Mouse (Mus musculus) cerebellum, adult 2 months (tissue): ENCODE data around the gene Siae. TPM values are rescaled to one million over a fixed set of nuclear protein-coding genes. Genes with fewer than 3 reads are reported as not detected.

ENCODE experiments used
- DNase-seq, 2 experiments: peaks; one replicate each; pipeline ENCODE4 v3.0.0; 2021
- H3K27ac ChIP-seq: fragments of 200-500 bp; 2 replicates; pipeline ENCODE4 v1.5.1; 2012; ENCODE audit warnings: low read length, control low read depth, inconsistent platforms; ENCODE audit not compliant: insufficient read depth
- H3K27me3 ChIP-seq: fragments of 200-500 bp; 2 replicates; pipeline ENCODE4 v1.6.1; 2012; ENCODE audit warnings: inconsistent platforms, mild to moderate bottlenecking, low read length, moderate library complexity; ENCODE audit not compliant: control insufficient read depth, insufficient read depth
- H3K4me1 ChIP-seq: fragments of 200-500 bp; 2 replicates; pipeline ENCODE4 v1.6.1; 2011; ENCODE audit warnings: low read length; ENCODE audit not compliant: control insufficient read depth, insufficient read depth
- H3K4me3 ChIP-seq: fragments of 200-500 bp; replicated peaks from 2 replicates; pipeline ENCODE3; 2011; ENCODE audit warnings: mild to moderate bottlenecking, low read depth, low read length, control low read depth; ENCODE audit not compliant: insufficient read depth
- CTCF ChIP-seq: fragments of 200-500 bp; IDR thresholded peaks from 2 replicates; pipeline ENCODE4 v1.5.1; 2011; ENCODE audit warnings: low read depth, mild to moderate bottlenecking, control low read depth, low read length, moderate library complexity, borderline replicate concordance; ENCODE audit not compliant: insufficient read depth
- POLR2A ChIP-seq: fragments of 200-500 bp; IDR thresholded peaks from 2 replicates; pipeline ENCODE4 v1.6.1; 2011; ENCODE audit warnings: low read length, control low read depth, borderline replicate concordance; ENCODE audit not compliant: insufficient read depth
- WGBS: fragments of 180-500 bp; shearing (Covaris S2); methylation state at CpG from one replicate; pipeline ENCODE4 v1.1.7; 2018; 5-methylcytosine and 5-hydroxymethylcytosine counted together
- polyA plus RNA-seq: library from polyadenylated mRNA; depleted of rRNA; stranded (reverse); fragments of >200 nt; gene quantifications from 2 replicates; pipeline ENCODE4 v1.2.3, GENCODE M21; 2012

The Siae gene
- polyA plus RNA-seq, 1 experiment: 15.9 TPM

DNA sequence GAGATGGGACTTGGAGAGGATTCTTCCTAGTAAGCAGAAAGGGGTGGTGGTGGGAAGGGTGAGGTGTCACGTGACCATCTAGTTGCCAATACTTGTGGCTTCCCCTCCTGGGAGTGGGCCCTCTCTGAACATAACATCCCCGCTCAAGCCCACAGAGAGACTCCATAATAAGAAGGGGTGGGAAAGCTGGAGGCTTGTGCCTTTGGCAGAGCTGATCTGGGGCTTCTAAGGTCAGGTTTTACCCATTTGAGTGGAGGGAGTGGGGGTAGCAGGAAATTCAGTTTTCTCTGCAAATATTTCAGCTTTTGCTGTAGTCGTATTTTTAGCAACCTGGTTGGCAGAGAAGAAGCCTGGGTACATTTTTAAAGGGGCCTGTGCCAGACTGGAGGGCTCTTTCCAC, 868 bp downstream of the Siae start:
- DNase-seq: no peak
- WGBS: 58% methylated on average over 3 of the region's 3 CpGs
- TF ChIP-seq POLR2A (no peak), CTCF (no peak)
- Histone ChIP-seq H3K4me1 (no peaks in the 10 kb centered on the region), H3K27ac (no peak overlapping the region), H3K27me3 (no peaks in the 10 kb centered on the region; the same call in 1 of the 2 replicates), H3K4me3 (no peak overlapping the region)

DNA sequence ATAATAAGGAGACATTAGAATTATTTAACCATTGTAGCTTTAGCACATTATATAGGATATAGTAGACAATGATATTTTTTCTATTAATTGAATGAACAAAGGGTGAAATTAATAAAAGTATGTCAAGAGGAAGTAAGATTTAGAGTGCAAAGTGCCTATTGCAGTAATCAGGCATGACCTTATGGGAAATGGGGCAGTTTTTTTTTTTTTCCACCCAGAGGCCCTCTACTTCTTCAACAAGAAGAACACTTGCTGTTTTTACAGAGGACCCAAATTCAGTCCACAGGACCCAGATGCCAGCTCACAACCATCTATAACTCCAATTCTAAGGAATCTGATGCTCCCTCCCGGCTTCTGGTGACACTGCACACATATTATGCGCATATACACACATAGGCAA, 5.1 kb downstream of the Siae start:
- no peak for TF ChIP-seq POLR2A
- no peak for TF ChIP-seq CTCF
- Histone ChIP-seq H3K4me3 (no peak overlapping the region), H3K27ac (no peak overlapping the region), H3K27me3 (no peaks in the 10 kb centered on the region), H3K4me1 (no peaks in the 10 kb centered on the region)
- no peak for DNase-seq
- 87% methylated on average over 2 of the region's 2 CpGs for WGBS

DNA sequence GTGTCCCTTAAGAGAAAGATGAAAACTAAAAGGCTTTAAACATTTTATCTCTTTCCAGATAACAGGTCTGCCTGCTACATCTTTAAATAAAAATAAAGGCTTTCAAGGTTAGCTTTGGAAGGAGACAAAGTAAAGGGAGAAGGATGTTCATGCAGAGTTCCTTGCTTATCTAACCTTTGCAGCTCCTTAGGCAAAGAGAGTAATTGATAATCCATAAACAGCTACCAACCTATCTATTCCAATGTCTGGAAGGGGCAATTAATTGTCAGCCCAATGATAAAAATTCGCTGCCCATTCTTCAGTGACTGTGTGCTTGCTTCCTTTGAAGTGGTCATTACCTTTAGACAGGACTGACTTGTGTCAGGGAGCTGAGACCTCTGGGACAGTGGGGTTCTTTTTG, 8.3 kb downstream of the Siae start:
- H3K27me3 ChIP-seq: no peaks in the 10 kb centered on the region
- 60% methylated on average over 1 of the region's 1 CpGs for WGBS
- H3K4me1 ChIP-seq: no peaks in the 10 kb centered on the region
- no peak overlapping the region for H3K4me3 ChIP-seq
- TF ChIP-seq CTCF (no peak), POLR2A (no peak)
- H3K27ac ChIP-seq: no peak overlapping the region
- DNase-seq: no peak

DNA sequence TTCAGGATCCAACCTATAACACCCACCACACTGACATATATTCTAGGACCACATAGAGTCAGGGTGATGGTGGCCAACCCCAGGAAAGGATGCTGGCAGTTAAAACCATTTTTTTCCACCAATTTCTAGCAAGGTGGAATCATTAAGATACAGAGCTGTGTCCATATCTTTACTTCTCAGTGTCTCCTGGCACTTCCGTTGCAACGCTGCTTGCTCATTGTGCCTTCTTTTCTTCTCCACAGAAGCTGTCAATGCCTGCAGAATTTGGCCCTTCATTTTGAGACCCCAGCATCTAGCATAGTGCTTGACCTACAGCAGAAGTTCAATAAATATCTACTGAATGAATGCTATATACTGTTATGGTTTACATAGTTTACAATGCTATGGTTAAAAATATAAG, 11.5 kb downstream of the Siae start:
- TF ChIP-seq POLR2A (no peak), CTCF (no peak)
- Histone ChIP-seq H3K4me3 (no peak overlapping the region), H3K27ac (no peak overlapping the region), H3K27me3 (no peaks in the 10 kb centered on the region), H3K4me1 (no peaks in the 10 kb centered on the region)
- WGBS: 96% methylated on average over 2 of the region's 2 CpGs
- DNase-seq: no peak

DNA sequence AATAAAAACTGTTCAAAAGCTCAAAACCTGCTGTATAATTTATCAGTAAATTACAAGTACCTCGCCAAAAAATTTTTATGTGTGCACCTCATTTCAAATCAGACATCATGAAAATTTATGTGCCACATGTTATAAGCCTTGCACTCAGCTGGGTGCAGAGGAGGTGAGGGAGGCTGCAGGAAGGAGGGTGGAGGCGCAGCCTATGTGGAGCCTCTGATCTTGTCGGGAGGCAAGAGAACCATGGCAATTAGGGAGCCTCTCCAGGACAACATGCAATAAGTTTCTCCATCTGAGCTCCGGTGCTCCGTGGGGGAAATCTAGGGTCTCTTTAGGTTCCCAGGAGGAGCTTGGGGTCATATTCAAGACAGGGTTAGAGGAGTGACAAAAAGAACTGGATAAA, 12.0 kb downstream of the Siae start:
- H3K4me1 ChIP-seq: no peaks in the 10 kb centered on the region
- no peaks in the 10 kb centered on the region for H3K27me3 ChIP-seq
- 60% methylated on average over 5 of the region's 5 CpGs for WGBS
- TF ChIP-seq CTCF (no peak), POLR2A (no peak)
- H3K27ac ChIP-seq: no peak overlapping the region
- no peak for DNase-seq
- H3K4me3 ChIP-seq: no peak overlapping the region

DNA sequence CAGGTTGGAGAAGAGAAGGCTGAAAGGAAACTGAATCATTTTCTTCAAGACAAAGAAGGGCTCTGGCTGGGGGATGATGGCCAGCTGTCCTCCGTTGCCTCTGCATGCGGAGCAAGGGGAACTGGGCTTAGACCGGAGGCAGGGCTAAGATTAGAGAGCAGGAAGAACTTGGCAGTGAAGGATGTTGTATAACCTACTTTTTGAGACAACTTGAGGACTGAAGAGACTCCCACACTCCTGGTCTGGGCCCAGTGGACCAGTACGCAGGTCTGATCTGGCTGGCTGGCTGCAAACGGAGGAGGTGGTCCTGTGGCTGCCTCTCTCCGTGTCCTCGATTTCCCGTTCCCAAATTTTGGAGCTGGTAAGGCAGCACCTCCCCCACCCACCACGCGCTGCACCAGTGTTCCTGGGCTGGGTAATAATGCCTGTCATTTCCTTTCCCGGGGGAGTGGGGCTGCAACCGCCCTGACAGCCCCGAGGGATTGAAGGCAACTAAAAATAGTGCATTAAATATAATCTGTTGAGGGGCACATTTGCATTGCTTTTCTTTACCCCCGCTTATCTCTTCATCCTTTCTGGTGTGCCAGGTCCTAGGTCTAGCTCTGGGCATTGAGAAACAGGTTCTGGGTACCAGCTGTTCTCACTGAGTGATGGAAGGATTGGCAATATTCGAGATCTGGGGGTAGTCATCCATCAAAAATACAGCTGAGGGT, 12.6 kb downstream of the Siae start:
- no peak overlapping the region for H3K27ac ChIP-seq
- WGBS: 34% methylated on average over 15 of the region's 15 CpGs
- DNase-seq: no peak
- no peak overlapping the region for H3K4me3 ChIP-seq
- no peak for TF ChIP-seq POLR2A
- no peak for TF ChIP-seq CTCF
- H3K27me3 ChIP-seq: no peaks in the 10 kb centered on the region
- no peaks in the 10 kb centered on the region for H3K4me1 ChIP-seq

DNA sequence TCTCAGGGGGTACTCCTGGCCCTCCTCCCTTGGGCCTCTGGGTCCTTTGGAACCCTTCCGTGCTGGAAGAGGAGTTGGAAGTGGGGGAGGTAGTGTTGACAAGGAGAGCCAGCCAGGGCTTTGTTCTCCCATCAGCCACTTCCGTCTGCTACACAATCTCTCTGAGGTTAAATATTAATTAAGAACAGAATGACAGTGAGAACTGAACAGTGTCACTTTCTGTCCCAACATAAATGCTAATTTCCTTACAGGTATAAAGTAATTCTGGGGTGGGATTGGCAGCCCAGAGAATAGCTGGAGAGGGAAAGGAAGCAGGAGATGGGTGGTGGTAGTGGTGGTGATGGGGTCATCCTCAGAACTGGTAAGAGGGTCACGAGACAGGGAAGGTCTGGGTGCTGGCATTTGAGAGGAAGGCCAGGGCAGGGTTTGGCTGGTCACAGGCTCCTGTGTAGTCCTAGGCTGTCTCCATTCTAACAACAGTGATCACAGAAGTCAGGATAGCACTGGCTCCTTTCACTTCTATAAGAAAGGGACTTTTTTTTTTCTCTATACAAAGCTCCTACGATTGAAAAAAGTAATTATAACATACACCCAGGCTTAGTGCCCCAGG, 13.2 kb downstream of the Siae start:
- Histone ChIP-seq H3K27me3 (no peaks in the 10 kb centered on the region), H3K4me3 (no peak overlapping the region), H3K27ac (no peak overlapping the region), H3K4me1 (no peaks in the 10 kb centered on the region)
- 54% methylated on average over 4 of the region's 4 CpGs for WGBS
- no peak for DNase-seq
- TF ChIP-seq POLR2A (no peak), CTCF (no peak)

DNA sequence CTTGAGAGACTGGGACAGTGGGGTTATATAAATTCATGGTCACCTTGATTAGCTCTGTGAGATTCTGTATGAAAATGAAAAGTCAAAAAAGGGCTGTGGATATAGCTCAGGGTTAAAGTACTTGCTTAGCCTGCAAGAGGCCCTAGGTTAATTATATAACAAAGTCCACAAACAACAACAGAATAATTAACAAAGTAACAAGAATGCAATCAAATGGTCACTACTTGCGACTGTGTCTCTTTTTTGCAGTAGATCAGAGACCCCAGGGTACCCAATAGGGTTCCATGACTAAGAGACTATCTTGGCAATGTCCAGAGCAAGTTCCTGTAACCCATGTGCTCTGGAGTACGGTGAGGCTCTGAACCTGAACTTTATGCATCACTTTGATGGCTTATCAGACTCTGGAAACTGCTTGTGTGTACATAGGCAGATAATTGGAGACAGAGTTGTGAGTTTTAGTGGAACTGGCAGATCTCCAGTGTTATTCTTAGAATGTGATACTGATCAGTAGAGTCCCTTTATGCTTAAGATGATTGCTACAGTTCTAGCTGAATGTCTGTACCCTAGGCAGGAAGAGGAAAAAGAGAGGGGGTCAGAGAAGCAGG, 13.8 kb downstream of the Siae start:
- Histone ChIP-seq H3K4me3 (no peak overlapping the region), H3K27ac (no peak overlapping the region), H3K27me3 (no peaks in the 10 kb centered on the region), H3K4me1 (no peaks in the 10 kb centered on the region)
- TF ChIP-seq POLR2A (no peak), CTCF (no peak)
- 88% methylated on average over 2 of the region's 2 CpGs for WGBS
- no peak for DNase-seq
